Mouse (Mus musculus): ENCODE measurements around the gene Tmem150a. TPM values are rescaled to one million over a fixed set of nuclear protein-coding genes. Genes with fewer than 3 reads are reported as not detected.

The Tmem150a gene
- total and polyA plus RNA-seq, 2 experiments from 2014 or later: 17.2 to 24.3 TPM

DNA sequence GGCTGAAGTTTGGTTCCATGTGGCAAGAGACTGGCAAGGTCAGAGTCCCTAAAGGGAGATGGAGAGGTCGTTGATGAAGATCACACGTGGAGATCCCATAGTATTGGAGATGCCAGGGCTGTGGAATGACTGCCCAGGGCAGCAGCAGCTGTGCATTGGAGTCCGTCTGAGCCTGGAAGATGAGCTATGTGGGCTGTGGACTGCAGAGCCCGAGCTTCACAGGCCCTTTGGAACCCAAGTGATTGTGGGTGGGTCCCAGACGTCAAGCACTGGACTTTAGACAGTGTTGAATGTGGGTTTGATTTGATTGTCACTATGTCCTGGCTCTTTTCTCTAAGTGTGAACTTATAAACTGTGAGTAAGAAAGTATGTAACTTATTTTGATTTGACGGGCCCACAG is 9.7 kb downstream of the Tmem150a start:
- no peak for ATAC-seq
- Histone ChIP-seq H3K9ac (no peak overlapping the region), H3K36me3 (ENCODE audit: insufficient read depth) (peaks cover 5% of the 10 kb centered on the region), H3K9me3 (ENCODE audit: low read length) (no peaks in the 10 kb centered on the region), H3K27me3 (ENCODE audit: insufficient read depth, low read length) (no peaks in the 10 kb centered on the region), H3K4me3 (ENCODE audit: low read depth, low read length) (no peak overlapping the region), H3K4me1 (ENCODE audit: insufficient read depth) (peaks cover 7% of the 10 kb centered on the region; the same call in 1 of the 2 replicates), H3K4me2 (ENCODE audit: low read depth) (no peak overlapping the region), H3K27ac (ENCODE audit: low read depth, low read length) (no peak overlapping the region)
- no peak for DNase-seq
- no peak for TF ChIP-seq CTCF (IDR thresholded peaks at IDR 0.05; ENCODE audit: low read depth)
- 68% methylated on average over 6 of the region's 6 CpGs for WGBS

DNA sequence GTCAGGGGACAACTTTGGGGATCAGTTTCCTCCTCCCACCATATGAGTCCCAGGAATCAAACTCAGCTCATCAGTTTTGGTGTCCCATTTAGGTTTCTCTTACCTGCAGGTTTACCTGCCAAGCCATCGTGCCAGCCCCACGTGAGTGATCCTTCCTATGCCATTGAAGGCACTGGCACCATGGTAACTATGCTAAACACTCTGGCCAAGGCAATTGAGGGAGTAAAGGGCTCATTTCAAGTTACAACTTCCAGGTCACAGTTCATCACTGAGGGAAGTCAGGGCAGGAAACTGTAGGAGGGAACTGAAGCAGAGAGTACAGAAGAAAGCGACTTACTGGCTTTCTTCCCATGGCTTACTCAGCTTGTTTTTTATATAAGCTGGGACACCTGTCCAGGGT is 11.1 kb downstream of the Tmem150a start:
- TF ChIP-seq CTCF (IDR thresholded peaks at IDR 0.05; ENCODE audit: low read depth): no peak
- no peak for ATAC-seq

DNA sequence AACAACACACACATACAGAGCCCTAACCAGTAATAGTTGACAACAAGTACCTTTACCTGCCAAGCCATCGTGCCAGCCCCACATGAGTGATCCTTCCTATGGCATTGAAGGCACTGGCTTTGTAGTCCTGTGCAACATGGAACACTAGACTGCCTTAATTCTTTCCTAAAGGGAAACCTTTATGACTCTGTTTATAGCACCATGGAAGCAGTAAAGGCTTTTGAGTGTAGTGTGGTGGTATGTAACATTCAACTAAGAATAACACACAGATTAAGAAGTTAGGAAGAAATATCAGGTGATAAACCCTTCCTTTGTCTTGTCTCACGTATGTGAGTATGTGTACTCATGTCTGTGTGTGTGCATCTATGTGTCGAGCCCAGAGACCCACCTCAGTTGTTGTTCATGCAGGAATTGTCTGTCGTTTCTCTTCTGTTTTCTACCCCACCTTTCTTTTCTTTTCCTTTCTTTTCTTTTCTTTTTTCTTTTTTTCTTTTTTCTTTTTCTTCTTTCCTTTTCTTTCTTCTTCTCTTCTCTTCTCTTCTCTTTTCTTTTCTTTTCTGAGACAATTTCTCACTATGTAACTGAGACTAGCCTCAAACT is 11.7 kb downstream of the Tmem150a start, which contains the start of gene Rnf181:
Gene Rnf181, minus strand, starts transcription at position 113 of the 600 bp plus-strand sequence.
- H3K36me3 ChIP-seq (ENCODE audit: insufficient read depth): no peaks in the 10 kb centered on the region
- WGBS: 73% methylated on average over 4 of the region's 4 CpGs
- H3K9me3 ChIP-seq (ENCODE audit: low read length): no peaks in the 10 kb centered on the region
- H3K4me1 ChIP-seq (ENCODE audit: insufficient read depth): no peaks in the 10 kb centered on the region
- no peak within 1 kb of the TSS for H3K4me2 ChIP-seq (ENCODE audit: low read depth)
- no peak within 1 kb of the TSS for H3K4me3 ChIP-seq (ENCODE audit: low read depth, low read length)
- H3K27ac ChIP-seq (ENCODE audit: low read depth, low read length): no peak within 1 kb of the TSS
- no peak for ATAC-seq
- no peak for TF ChIP-seq CTCF (IDR thresholded peaks at IDR 0.05; ENCODE audit: low read depth)
- no peak within 1 kb of the TSS for H3K9ac ChIP-seq
- H3K27me3 ChIP-seq (ENCODE audit: insufficient read depth, low read length): no peaks in the 10 kb centered on the region
- DNase-seq: no peak

More for the DNA sequence above, 11.1 kb downstream of the Tmem150a start:
- WGBS: 59% methylated on average over 3 of the region's 3 CpGs
- no peaks in the 10 kb centered on the region for H3K27me3 ChIP-seq (ENCODE audit: insufficient read depth, low read length)
- H3K9ac ChIP-seq: no peak overlapping the region
- no peak overlapping the region for H3K4me2 ChIP-seq (ENCODE audit: low read depth)
- H3K4me1 ChIP-seq (ENCODE audit: insufficient read depth): peaks cover 5% of the 10 kb centered on the region; the same call in 1 of the 2 replicates
- no peak for DNase-seq
- H3K36me3 ChIP-seq (ENCODE audit: insufficient read depth): no peaks in the 10 kb centered on the region
- H3K9me3 ChIP-seq (ENCODE audit: low read length): no peaks in the 10 kb centered on the region
- H3K4me3 ChIP-seq (ENCODE audit: low read depth, low read length): no peak overlapping the region
- H3K27ac ChIP-seq (ENCODE audit: low read depth, low read length): no peak overlapping the region

DNA sequence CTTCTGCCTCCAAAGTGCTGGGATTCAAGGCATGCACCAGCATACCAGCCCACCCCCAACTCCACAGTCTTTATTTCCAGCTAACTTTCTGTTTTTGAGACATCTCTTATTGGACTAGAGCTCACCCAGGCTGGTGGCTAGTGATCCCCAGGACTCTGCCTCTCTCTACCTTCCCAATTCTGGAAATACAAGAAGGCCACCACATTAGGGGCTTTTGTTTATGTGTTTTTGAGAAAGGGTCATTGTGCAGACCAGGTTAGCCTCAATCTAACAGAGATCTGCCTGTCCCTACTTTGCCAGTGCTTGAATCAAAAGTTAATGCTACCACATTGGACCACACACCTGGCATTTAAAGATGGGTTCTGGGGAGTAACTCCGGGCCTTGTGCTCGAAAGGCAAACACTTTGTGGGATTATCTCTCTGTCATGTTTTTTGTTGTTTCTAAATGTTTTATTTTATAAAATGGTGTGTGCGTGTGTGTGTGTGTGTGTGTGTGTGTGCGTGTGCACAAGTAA is 12.3 kb downstream of the Tmem150a start:
- no peak overlapping the region for H3K4me3 ChIP-seq (ENCODE audit: low read depth, low read length)
- TF ChIP-seq CTCF (IDR thresholded peaks at IDR 0.05; ENCODE audit: low read depth): no peak
- no peak overlapping the region for H3K4me2 ChIP-seq (ENCODE audit: low read depth)
- 84% methylated on average over 4 of the region's 4 CpGs for WGBS
- no peaks in the 10 kb centered on the region for H3K27me3 ChIP-seq (ENCODE audit: insufficient read depth, low read length)
- ATAC-seq (no peak), DNase-seq (no peak)
- no peaks in the 10 kb centered on the region for H3K9me3 ChIP-seq (ENCODE audit: low read length)
- no peak overlapping the region for H3K27ac ChIP-seq (ENCODE audit: low read depth, low read length)
- H3K4me1 ChIP-seq (ENCODE audit: insufficient read depth): no peaks in the 10 kb centered on the region
- H3K36me3 ChIP-seq (ENCODE audit: insufficient read depth): no peaks in the 10 kb centered on the region
- H3K9ac ChIP-seq: no peak overlapping the region

DNA sequence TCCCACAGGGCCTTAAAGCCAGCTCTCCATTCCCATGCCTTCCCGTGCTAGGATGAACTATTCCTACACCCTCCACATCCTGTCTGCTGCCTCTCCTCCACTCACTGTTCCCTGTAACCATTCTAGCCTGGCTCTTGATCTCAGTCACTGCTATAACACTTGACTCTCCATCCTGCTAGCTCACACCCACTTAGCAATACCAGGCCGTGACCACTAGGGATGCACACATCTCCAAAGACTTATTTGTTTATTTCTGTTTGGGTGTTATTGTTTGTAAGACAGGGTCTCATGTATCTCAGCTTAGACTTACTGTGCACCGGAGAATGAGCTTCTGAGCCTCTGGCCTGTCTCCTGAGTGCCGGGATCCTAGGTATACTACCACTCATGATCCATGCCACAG is 14.3 kb downstream of the Tmem150a start:
- Histone ChIP-seq H3K4me2 (ENCODE audit: low read depth) (no peak overlapping the region), H3K9me3 (ENCODE audit: low read length) (no peaks in the 10 kb centered on the region), H3K4me3 (ENCODE audit: low read depth, low read length) (no peak overlapping the region), H3K36me3 (ENCODE audit: insufficient read depth) (no peaks in the 10 kb centered on the region), H3K27me3 (ENCODE audit: insufficient read depth, low read length) (no peaks in the 10 kb centered on the region), H3K27ac (ENCODE audit: low read depth, low read length) (no peak overlapping the region), H3K9ac (no peak overlapping the region), H3K4me1 (ENCODE audit: insufficient read depth) (no peaks in the 10 kb centered on the region)
- peak; percentile 32 for TF ChIP-seq CTCF (IDR thresholded peaks at IDR 0.05; ENCODE audit: low read depth)
- 79% methylated on average over 4 of the region's 4 CpGs for WGBS
- DNase-seq (no peak), ATAC-seq (no peak)

DNA sequence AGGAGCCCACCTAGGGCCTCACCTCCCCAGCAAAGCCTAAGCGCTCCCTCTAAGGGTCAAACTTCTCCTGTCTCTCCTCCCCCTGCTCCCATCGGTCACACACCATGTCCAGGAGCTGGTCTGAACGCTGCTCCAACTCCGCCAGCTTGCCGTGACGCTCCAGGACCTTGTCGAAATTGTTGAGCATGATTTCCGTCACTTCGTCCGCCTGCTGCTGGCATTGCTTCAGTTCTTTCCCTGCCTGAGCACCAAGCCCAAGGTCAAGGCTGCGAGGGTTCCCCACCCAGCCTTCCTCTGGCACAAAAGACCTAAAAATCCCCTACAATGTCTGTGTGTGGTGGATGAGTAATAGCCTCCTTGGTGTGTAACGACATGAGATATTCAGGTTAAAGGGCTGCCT is 14.8 kb downstream of the Tmem150a start:
- H3K9me3 ChIP-seq (ENCODE audit: low read length): no peaks in the 10 kb centered on the region
- ATAC-seq: no peak
- H3K4me1 ChIP-seq (ENCODE audit: insufficient read depth): no peaks in the 10 kb centered on the region
- 83% methylated on average over 12 of the region's 12 CpGs for WGBS
- no peak overlapping the region for H3K4me3 ChIP-seq (ENCODE audit: low read depth, low read length)
- TF ChIP-seq CTCF (IDR thresholded peaks at IDR 0.05; ENCODE audit: low read depth): no peak
- no peaks in the 10 kb centered on the region for H3K27me3 ChIP-seq (ENCODE audit: insufficient read depth, low read length)
- H3K27ac ChIP-seq (ENCODE audit: low read depth, low read length): no peak overlapping the region
- DNase-seq: no peak
- H3K36me3 ChIP-seq (ENCODE audit: insufficient read depth): no peaks in the 10 kb centered on the region
- H3K4me2 ChIP-seq (ENCODE audit: low read depth): no peak overlapping the region
- H3K9ac ChIP-seq: no peak overlapping the region

DNA sequence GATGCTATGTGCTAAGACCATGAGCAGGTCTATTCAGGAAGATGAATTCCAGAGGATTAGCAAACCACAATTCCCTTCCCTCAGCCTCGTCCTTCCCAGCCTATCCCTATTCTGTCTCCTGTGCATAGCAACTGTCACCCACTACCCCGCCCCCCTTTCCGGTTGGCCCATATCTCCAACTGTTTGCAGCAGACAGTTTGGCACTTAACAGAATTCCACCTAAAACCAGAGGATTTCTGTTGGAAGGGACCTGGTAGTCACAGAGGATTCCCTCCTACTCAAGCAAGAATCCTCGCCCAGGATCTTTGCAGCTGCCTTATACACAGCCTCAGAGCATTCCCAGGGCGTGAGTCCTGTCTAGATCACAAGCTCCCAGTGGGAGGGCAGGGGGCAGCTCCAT is 15.9 kb downstream of the Tmem150a start:
- no peak overlapping the region for H3K9ac ChIP-seq
- no peak for DNase-seq

More for the DNA sequence above, 15.9 kb downstream of the Tmem150a start:
- Histone ChIP-seq H3K27ac (ENCODE audit: low read depth, low read length) (no peak overlapping the region), H3K4me1 (ENCODE audit: insufficient read depth) (no peaks in the 10 kb centered on the region), H3K9me3 (ENCODE audit: low read length) (no peaks in the 10 kb centered on the region), H3K36me3 (ENCODE audit: insufficient read depth) (no peaks in the 10 kb centered on the region), H3K4me3 (ENCODE audit: low read depth, low read length) (no peak overlapping the region), H3K27me3 (ENCODE audit: insufficient read depth, low read length) (no peaks in the 10 kb centered on the region), H3K4me2 (ENCODE audit: low read depth) (no peak overlapping the region)
- 48% methylated on average over 5 of the region's 5 CpGs for WGBS
- peak; percentile 51 for ATAC-seq
- no peak for TF ChIP-seq CTCF (IDR thresholded peaks at IDR 0.05; ENCODE audit: low read depth)

Data from forebrain, postnatal 0 days (tissue).